Mouse (Mus musculus) cerebellum, postnatal 25 days (tissue): Measurements from ENCODE around the gene Il12rb1.
A peak's percentile ranks its signal among the peaks of the same experiment; 100 is the strongest.

Source experiments
- DNase-seq, 2 experiments: peaks; one replicate each; pipeline ENCODE4 v3.0.0; 2021; ENCODE audit warnings: mixed read lengths in 2 of 2

The Il12rb1 gene

GRCm38 (mm10) chr8:70808239-70808638, at the start of gene Il12rb1:
Gene Il12rb1, plus strand, starts transcription at chr8:70808449.
- DNase-seq: no peak

GRCm38 (mm10) chr8:70758616-70759561, 49.4 kb upstream of the Il12rb1 start:
- DNase-seq: peak; percentile 50 to 60

GRCm38 (mm10) chr8:70760350-70760749, 47.9 kb upstream of the Il12rb1 start:
- DNase-seq: no peak

GRCm38 (mm10) chr8:70760775-70761406, 47.4 kb upstream of the Il12rb1 start, which contains the start of gene Mpv17l2:
Gene Mpv17l2, minus strand, starts transcription at chr8:70760946.
- peak; percentile 95 for DNase-seq

- peak in 1 of 2 experiments; percentile 12 for DNase-seq
Observed at GRCm38 (mm10) chr8:70762118-70762517, 46.1 kb upstream of the Il12rb1 start.

GRCm38 (mm10) chr8:70763354-70763753, 44.9 kb upstream of the Il12rb1 start:
- peak; percentile 71 to 83 for DNase-seq

- DNase-seq: no peak
Observed at GRCm38 (mm10) chr8:70764026-70764425, 44.2 kb upstream of the Il12rb1 start.

- DNase-seq: no peak
Observed at GRCm38 (mm10) chr8:70764676-70765075, 43.6 kb upstream of the Il12rb1 start.

GRCm38 (mm10) chr8:70765329-70765728, 42.9 kb upstream of the Il12rb1 start:
- no peak for DNase-seq

GRCm38 (mm10) chr8:70765838-70766570, 42.2 kb upstream of the Il12rb1 start:
- peak in 1 of 2 experiments; percentile 36 for DNase-seq

GRCm38 (mm10) chr8:70766571-70767440, 41.4 kb upstream of the Il12rb1 start:
- peak; percentile 61 to 71 for DNase-seq

GRCm38 (mm10) chr8:70767503-70767902, 40.7 kb upstream of the Il12rb1 start:
- peak in 1 of 2 experiments; percentile 31 for DNase-seq

GRCm38 (mm10) chr8:70768231-70768776, 39.9 kb upstream of the Il12rb1 start:
- peak; percentile 22 to 53 for DNase-seq

GRCm38 (mm10) chr8:70768956-70769355, 39.3 kb upstream of the Il12rb1 start:
- DNase-seq: peak; percentile 20 to 41

- peak; percentile 94 to 98 for DNase-seq
Observed at GRCm38 (mm10) chr8:70769359-70769758, 38.9 kb upstream of the Il12rb1 start.

GRCm38 (mm10) chr8:70769858-70770257, 38.4 kb upstream of the Il12rb1 start:
- DNase-seq: no peak

- DNase-seq: no peak
Observed at GRCm38 (mm10) chr8:70770748-70771147, 37.5 kb upstream of the Il12rb1 start.

GRCm38 (mm10) chr8:70771217-70771616, 37.0 kb upstream of the Il12rb1 start:
- DNase-seq: peak in 1 of 2 experiments; percentile 10

- peak in 1 of 2 experiments; percentile 27 for DNase-seq
Observed at GRCm38 (mm10) chr8:70772075-70772474, 36.2 kb upstream of the Il12rb1 start.

GRCm38 (mm10) chr8:70772890-70773289, 35.4 kb upstream of the Il12rb1 start:
- DNase-seq: peak in 1 of 2 experiments; percentile 20

GRCm38 (mm10) chr8:70773410-70773809, 34.8 kb upstream of the Il12rb1 start:
- DNase-seq: peak; percentile 81 to 85
